Mouse (Mus musculus) liver, adult (tissue): ENCODE data around the gene Aph1c.

Experiments
- GATA4 ChIP-seq: IDR thresholded peaks from 2 replicates; pipeline ENCODE4 v1.6.1; 2014; ENCODE audit warnings: mild to moderate bottlenecking, low read length; ENCODE audit not compliant: insufficient replicate concordance

Gene Aph1c

DNA sequence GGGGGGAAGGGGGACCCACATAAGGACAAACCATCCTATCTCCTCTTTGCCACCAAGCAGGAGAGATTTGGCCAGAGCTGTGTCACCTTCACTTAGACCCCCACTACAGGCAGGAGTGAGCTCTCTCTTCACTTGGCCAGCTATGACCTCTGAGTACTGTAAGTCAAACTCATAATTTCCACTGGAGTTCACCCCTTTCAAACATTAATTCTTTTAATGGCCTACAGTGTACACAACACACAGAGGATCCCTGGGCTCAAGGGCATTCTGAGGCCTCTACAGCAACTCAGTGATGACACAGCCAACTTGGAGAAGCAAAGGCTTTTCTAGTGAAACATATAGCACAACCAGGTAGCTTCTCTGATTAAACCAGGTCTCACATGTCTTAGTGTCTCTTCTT, 63.8 kb downstream of the Aph1c start:
- TF ChIP-seq GATA4, result no peak

DNA sequence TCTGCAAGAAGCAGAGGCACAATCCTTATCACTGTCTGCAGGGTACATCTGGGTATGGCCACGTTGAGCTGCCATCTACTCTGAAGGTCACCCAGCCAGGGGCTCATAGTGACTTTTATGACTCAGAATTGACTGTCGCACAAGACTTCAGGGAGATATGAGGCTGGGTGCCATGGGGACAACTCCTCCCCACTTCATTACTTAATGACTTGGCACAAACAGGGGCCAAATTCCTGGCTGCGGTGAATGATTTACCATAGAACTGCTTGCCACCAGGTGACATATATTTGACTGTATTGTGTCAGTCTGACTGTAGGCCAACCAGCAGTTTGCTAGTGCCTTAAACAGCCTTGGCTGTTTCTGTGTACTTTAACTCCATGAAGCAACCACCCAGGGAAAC, 65.3 kb downstream of the Aph1c start:
- TF ChIP-seq GATA4, result no peak

DNA sequence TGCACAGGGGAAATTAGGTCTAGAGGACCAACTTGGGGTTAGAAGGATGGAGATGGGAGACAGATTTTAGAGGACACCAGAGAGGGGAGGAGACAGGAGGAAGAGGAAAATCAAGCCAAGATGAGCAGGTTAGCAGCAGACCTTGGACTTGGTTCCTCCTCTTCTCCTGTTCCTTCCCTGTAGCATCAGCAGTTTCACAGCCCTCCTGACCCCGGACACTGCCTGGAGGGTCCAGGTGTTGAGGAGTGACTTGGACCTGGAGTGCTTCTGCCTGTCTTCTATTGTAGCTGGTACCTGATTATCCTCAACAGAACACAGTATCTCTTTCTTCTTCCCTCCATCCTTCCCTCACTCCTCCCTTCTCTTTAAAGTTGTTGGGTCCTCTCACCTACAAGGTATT, 65.8 kb downstream of the Aph1c start:
- TF ChIP-seq GATA4, result no peak
